Mouse (Mus musculus): ENCODE results near the gene Polr2j. TPM values are rescaled to one million over a fixed set of nuclear protein-coding genes. Genes with fewer than 3 reads are reported as not detected.

The Polr2j gene
- total and polyA plus RNA-seq, 3 experiments: 117 to 160 (median 137) TPM

DNA sequence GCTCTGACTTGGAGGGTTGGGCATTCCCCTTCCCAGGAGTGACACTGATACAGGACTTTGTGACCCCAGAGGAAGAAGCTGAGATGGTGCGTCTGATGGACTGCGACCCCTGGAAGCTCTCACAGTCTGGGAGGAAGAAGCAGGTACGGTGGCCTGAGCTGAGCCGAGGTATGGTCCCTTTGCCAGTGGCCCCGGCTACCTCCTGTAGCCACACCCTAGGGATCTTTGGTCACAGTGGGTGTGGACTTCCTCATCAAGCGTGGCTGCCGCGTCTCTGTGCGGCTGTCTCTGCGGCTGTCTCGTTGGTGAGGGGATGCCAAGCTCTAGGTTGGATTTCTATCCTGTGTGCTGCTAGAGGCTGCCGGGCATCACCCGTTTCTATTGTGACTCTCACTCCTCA is 23.0 kb downstream of the Polr2j start:
- no peak overlapping the region for H3K4me3 ChIP-seq (replicated peaks in 1 of 3; ENCODE audit: low read depth in 2 of 3, low read length in 2 of 3, poor library complexity in 1 of 3)
- in situ Hi-C loops (cut with MboI; ENCODE audit: low pct_ligation_motif_present, low pct_unique_long_range_greater_than_20kb, low sequenced_read_pairs): loop anchor here (5.0 kb wide), 2 partner anchors 38 to 57 kb away; partner anchors contain the start of gene Rasa4
- DNase-seq (ENCODE audit: extremely low read depth): no peak
- H3K27ac ChIP-seq (ENCODE audit: insufficient read depth, low read depth): no peak overlapping the region
- no peaks in the 10 kb centered on the region for H3K27me3 ChIP-seq (replicated peaks)
- no peak for TF ChIP-seq IRF4 (IDR thresholded peaks at IDR 0.05; ENCODE audit: low read depth, low read length)
- no peak for TF ChIP-seq ZMIZ1 (IDR thresholded peaks at IDR 0.05; ENCODE audit: low read depth, low read length)
- no peak for TF ChIP-seq ZNF384 (IDR thresholded peaks at IDR 0.05; ENCODE audit: low read depth, low read length)
- no peak for TF ChIP-seq KAT2A (IDR thresholded peaks at IDR 0.05; ENCODE audit: insufficient replicate concordance, low read length)
- no peak for TF ChIP-seq CTCF (conservative IDR thresholded peaks at IDR 0.05 in 1 of 2, IDR thresholded peaks at IDR 0.05 in 1 of 2; ENCODE audit: low read depth in 2 of 2, low read length in 2 of 2)
- TF ChIP-seq MXI1 (IDR thresholded peaks at IDR 0.05; ENCODE audit: low read depth, low read length): no peak
- TF ChIP-seq NRF1 (IDR thresholded peaks at IDR 0.05; ENCODE audit: low read depth, low read length): no peak
- no peak for TF ChIP-seq MAX (IDR thresholded peaks at IDR 0.05; ENCODE audit: low read length)
- H3K36me3 ChIP-seq (replicated peaks in 1 of 2; ENCODE audit: control insufficient read depth in 1 of 2, insufficient read depth in 1 of 2, low read length in 1 of 2): peaks cover 27 to 49% of the 10 kb centered on the region in 2 experiments
- dilution Hi-C loops (cut with MboI; ENCODE audit: extremely low pct_ligation_motif_present, extremely low pct_unique_long_range_greater_than_20kb, low sequenced_read_pairs): no loop called here
- peaks cover 11% of the 10 kb centered on the region for H3K79me2 ChIP-seq (replicated peaks; ENCODE audit: control insufficient read depth, extremely low read depth, insufficient read depth, poor library complexity, severe bottlenecking)
- no peak overlapping the region for H3K4me2 ChIP-seq (ENCODE audit: insufficient read depth, low read depth, poor library complexity, severe bottlenecking)
- peaks cover 6 to 19% of the 10 kb centered on the region in 2 experiments for H3K4me1 ChIP-seq (ENCODE audit: control insufficient read depth in 1 of 2, insufficient read depth in 2 of 2)
- H3K9me3 ChIP-seq (replicated peaks; ENCODE audit: low read length): peaks cover 7% of the 10 kb centered on the region
- no peak overlapping the region for H3K9ac ChIP-seq (ENCODE audit: insufficient read depth, low read depth)

DNA sequence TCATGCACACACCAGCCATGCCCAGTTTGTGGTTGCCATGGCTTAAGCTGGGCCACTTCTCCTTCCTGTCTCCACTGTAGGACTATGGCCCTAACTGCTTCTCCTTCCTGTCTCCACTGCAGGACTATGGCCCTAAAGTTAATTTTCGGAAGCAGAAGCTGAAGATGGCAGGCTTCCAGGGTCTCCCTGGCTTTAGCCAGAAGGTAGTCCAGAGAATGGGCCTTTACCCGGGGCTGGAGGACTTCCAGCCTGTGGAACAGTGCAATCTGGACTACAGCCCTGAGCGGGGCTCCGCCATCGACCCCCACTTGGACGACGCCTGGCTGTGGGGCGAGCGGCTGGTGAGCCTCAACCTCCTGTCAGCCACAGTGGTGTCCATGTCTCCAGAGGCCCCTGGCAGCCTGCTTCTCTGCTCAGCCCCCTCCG is 23.6 kb downstream of the Polr2j start:
- no peak overlapping the region for H3K9ac ChIP-seq (ENCODE audit: insufficient read depth, low read depth)
- peaks cover 8% of the 10 kb centered on the region for H3K79me2 ChIP-seq (replicated peaks; ENCODE audit: control insufficient read depth, extremely low read depth, insufficient read depth, poor library complexity, severe bottlenecking)
- no peaks in the 10 kb centered on the region for H3K27me3 ChIP-seq (replicated peaks)
- no peak overlapping the region for H3K4me2 ChIP-seq (ENCODE audit: insufficient read depth, low read depth, poor library complexity, severe bottlenecking)
- no peak for DNase-seq (ENCODE audit: extremely low read depth)
- H3K27ac ChIP-seq (ENCODE audit: insufficient read depth, low read depth): no peak overlapping the region
- in situ Hi-C loops (cut with MboI; ENCODE audit: low pct_ligation_motif_present, low pct_unique_long_range_greater_than_20kb, low sequenced_read_pairs) (no loop called here), dilution Hi-C loops (cut with MboI; ENCODE audit: extremely low pct_ligation_motif_present, extremely low pct_unique_long_range_greater_than_20kb, low sequenced_read_pairs) (no loop called here)
- H3K36me3 ChIP-seq (replicated peaks in 1 of 2; ENCODE audit: control insufficient read depth in 1 of 2, insufficient read depth in 1 of 2, low read length in 1 of 2): peaks cover 27 to 44% of the 10 kb centered on the region in 2 experiments
- TF ChIP-seq POLR2AphosphoS2 (IDR thresholded peaks at IDR 0.05; ENCODE audit: low read depth, low read length) (no peak), MAZ (IDR thresholded peaks at IDR 0.05; ENCODE audit: low read depth, low read length) (no peak), ZKSCAN1 (IDR thresholded peaks at IDR 0.05; ENCODE audit: borderline replicate concordance, low read depth, low read length) (no peak), PAX5 (IDR thresholded peaks at IDR 0.05; ENCODE audit: low read length) (no peak), MAX (IDR thresholded peaks at IDR 0.05; ENCODE audit: low read length) (no peak), CHD1 (IDR thresholded peaks at IDR 0.05; ENCODE audit: low read depth, low read length) (no peak), JUND (conservative IDR thresholded peaks at IDR 0.05; ENCODE audit: low read depth, low read length) (no peak), MYC (IDR thresholded peaks at IDR 0.05; ENCODE audit: low read depth, low read length) (no peak)
- peaks cover 1 to 13% of the 10 kb centered on the region in 2 experiments; a peak in 3 of 4 replicates for H3K4me1 ChIP-seq (ENCODE audit: control insufficient read depth in 1 of 2, insufficient read depth in 2 of 2)
- H3K9me3 ChIP-seq (replicated peaks; ENCODE audit: low read length): peaks cover 7% of the 10 kb centered on the region
- H3K4me3 ChIP-seq (replicated peaks in 1 of 3; ENCODE audit: low read depth in 2 of 3, low read length in 2 of 3, poor library complexity in 1 of 3): no peak overlapping the region
